Mouse (Mus musculus) forebrain, postnatal 0 days (tissue): Measurements from ENCODE around the gene Uevld. TPM values are rescaled to one million over a fixed set of nuclear protein-coding genes. Genes with fewer than 3 reads are reported as not detected.
"Not testable (repeated sequence)": the region's sequence is repeated elsewhere in the genome, so short reads cannot be mapped to it uniquely, and the experiment has no call there.

Source experiments
- ATAC-seq: fragments of 200-750 bp; cut with Nextera tagmentation; 2 replicates; pipeline ENCODE4 v1.8.0; 2017; ENCODE audit warnings: mild to moderate bottlenecking, moderate library complexity
- DNase-seq: peaks from one replicate; pipeline ENCODE4 v3.0.0-alpha.2; 2015
- H3K27ac ChIP-seq: fragments of 300-500 bp; sonication (generic); 2 replicates; pipeline ENCODE4 v1.5.1; 2014; ENCODE audit warnings: low read depth, mild to moderate bottlenecking, antibody characterized with exemption, low read length, moderate library complexity, mixed read lengths
- H3K27me3 ChIP-seq: fragments of 300-500 bp; sonication (generic); 2 replicates; pipeline ENCODE4 v1.6.1; 2014; ENCODE audit warnings: mild to moderate bottlenecking, low read length, mixed read lengths; ENCODE audit not compliant: insufficient read depth
- H3K36me3 ChIP-seq: fragments of 300-500 bp; sonication (generic); 2 replicates; pipeline ENCODE4 v1.6.1; 2014; ENCODE audit warnings: mild to moderate bottlenecking, moderate library complexity; ENCODE audit not compliant: insufficient read depth
- H3K4me1 ChIP-seq: fragments of 300-500 bp; sonication (generic); 2 replicates; pipeline ENCODE4 v1.6.1; 2014; ENCODE audit warnings: antibody characterized with exemption; ENCODE audit not compliant: insufficient read depth
- H3K4me2 ChIP-seq: fragments of 300-500 bp; sonication (generic); 2 replicates; pipeline ENCODE4 v1.6.1; 2014; ENCODE audit warnings: low read depth, mild to moderate bottlenecking, moderate library complexity
- H3K4me3 ChIP-seq: fragments of 300-500 bp; sonication (generic); 2 replicates; pipeline ENCODE4 v1.5.1; 2014; ENCODE audit warnings: low read depth, low read length, mixed read lengths
- H3K9ac ChIP-seq: fragments of 300-500 bp; sonication (generic); 2 replicates; pipeline ENCODE4 v1.6.1; 2014; ENCODE audit warnings: mild to moderate bottlenecking
- H3K9me3 ChIP-seq: fragments of 300-500 bp; sonication (generic); 2 replicates; pipeline ENCODE4 v1.6.1; 2016; ENCODE audit warnings: low read length
- CTCF ChIP-seq: sonication (generic); IDR thresholded peaks from 2 replicates; pipeline ENCODE4 v1.5.1; 2016; ENCODE audit warnings: antibody characterized with exemption, control low read depth, low read depth
- WGBS: fragments of 180-500 bp; shearing (Covaris S2); extraction: QIAGEN DNeasy Blood & Tissue Kit; methylation state at CpG from one replicate; pipeline ENCODE4 v1.1.7; 2014; 5-methylcytosine and 5-hydroxymethylcytosine counted together
- polyA plus RNA-seq: library from polyadenylated mRNA; unstranded; fragments of >200 nt; fragmentation: Nextera tagmentation; extraction: Ambion mirVana; gene quantifications from 2 replicates; pipeline ENCODE4 v1.2.1, GENCODE M21; 2015
- total RNA-seq: library from RNA; depleted of rRNA; stranded (reverse); fragments of >200 nt; gene quantifications from 2 replicates; pipeline ENCODE4 v1.2.3, GENCODE M21; 2014

The Uevld gene
- total and polyA plus RNA-seq, 2 experiments from 2014 or later, result 4.6 to 9.2 TPM

DNA sequence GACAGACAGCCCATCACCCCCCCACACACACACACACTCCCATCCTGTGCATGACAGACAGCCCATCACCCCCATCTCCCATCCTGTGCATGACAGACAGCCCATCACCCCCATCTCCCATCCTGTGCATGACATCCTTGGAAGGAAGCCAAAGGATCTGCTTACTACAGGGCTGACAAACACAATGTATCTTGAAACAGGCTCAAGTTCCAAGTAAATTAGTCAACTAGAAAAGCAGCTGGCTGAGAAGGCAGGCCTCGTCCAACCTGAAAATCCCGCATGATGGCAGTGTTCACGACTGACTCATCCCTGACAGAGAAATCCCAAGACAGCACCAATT is 42.3 kb upstream of the Uevld start:
- no peaks in the 10 kb centered on the region for H3K27me3 ChIP-seq
- H3K4me1 ChIP-seq, result peaks cover 8% of the 10 kb centered on the region; the same call in 1 of the 2 replicates
- H3K4me3 ChIP-seq, result no peak overlapping the region
- ATAC-seq (peak; percentile 98), DNase-seq (peak; percentile 47)
- no peak for TF ChIP-seq CTCF
- no peak overlapping the region for H3K9ac ChIP-seq
- H3K4me2 ChIP-seq, result no peak overlapping the region
- no peaks in the 10 kb centered on the region for H3K9me3 ChIP-seq
- WGBS, result 18% methylated on average over 3 of the region's 3 CpGs
- H3K36me3 ChIP-seq, result peaks cover 36% of the 10 kb centered on the region
- H3K27ac ChIP-seq, result peak overlapping the region; percentile 24; the same call in 1 of the 2 replicates

DNA sequence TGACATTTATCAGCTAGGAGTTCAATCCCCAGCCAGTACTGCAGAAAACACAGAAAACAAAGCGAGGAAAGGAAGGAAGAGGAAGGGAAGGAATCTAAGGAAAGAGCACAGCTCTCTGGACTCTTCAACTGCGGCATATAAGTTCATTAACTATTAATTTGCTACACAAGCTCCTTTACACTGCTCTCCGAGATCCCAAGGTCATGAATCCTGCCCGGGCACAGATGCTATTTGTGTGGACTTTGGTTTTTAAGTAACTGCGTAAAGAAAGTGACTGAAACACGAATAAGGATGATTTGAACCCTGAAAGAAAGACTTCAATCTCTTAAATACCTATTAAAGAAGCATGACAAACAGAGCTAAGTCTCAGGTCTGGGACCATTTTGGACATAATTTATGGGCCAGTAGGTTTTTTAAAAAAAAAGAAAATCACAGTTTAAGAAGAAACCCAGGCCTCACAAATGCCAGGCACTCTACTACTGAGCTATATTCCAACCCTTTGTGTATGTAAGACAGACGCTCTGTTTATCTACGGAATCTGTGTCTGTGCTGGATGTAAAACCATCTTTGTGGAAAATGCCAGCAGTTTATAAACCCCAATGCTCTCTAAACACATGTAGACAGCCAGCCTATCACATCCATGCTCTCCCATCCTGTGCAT is 41.8 kb upstream of the Uevld start:
- peaks cover 8% of the 10 kb centered on the region; the same call in 1 of the 2 replicates for H3K4me1 ChIP-seq
- no peak overlapping the region for H3K4me2 ChIP-seq
- WGBS, result 75% methylated on average over 8 of the region's 8 CpGs
- TF ChIP-seq CTCF, result no peak
- no peak overlapping the region for H3K9ac ChIP-seq
- H3K27me3 ChIP-seq, result no peaks in the 10 kb centered on the region
- H3K9me3 ChIP-seq, result no peaks in the 10 kb centered on the region
- no peak overlapping the region for H3K4me3 ChIP-seq
- DNase-seq (no peak), ATAC-seq (no peak)
- H3K36me3 ChIP-seq, result peaks cover 41% of the 10 kb centered on the region
- H3K27ac ChIP-seq, result peak overlapping the region; percentile 24; the same call in 1 of the 2 replicates

DNA sequence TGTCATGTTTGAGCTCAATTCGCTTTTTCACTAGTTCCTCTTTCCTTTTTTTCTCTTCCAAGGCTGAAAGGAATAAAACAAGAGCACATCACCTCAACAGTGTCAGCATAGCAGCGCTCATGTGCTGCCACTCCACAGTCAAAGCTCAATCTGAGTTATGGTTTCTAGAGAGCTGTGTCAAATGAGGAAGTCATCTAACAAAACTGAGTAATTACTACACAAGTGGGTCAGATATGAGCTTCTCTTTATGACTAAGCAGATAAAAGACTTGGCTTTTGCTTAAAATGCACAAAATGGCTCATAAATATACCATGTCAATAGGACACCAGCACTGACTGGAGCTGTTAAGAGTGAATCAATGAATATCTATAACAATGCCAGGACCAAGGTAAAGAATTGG is 40.6 kb upstream of the Uevld start:
- ATAC-seq (no peak), DNase-seq (no peak)
- no peak overlapping the region for H3K9ac ChIP-seq
- no peak overlapping the region for H3K4me2 ChIP-seq
- H3K27ac ChIP-seq, result no peak overlapping the region
- no peaks in the 10 kb centered on the region for H3K27me3 ChIP-seq
- WGBS, result 95% methylated on average over 2 of the region's 2 CpGs
- peaks cover 8% of the 10 kb centered on the region; the same call in 1 of the 2 replicates for H3K4me1 ChIP-seq
- H3K36me3 ChIP-seq, result peaks cover 53% of the 10 kb centered on the region
- H3K4me3 ChIP-seq, result no peak overlapping the region
- TF ChIP-seq CTCF, result no peak
- H3K9me3 ChIP-seq, result no peaks in the 10 kb centered on the region

DNA sequence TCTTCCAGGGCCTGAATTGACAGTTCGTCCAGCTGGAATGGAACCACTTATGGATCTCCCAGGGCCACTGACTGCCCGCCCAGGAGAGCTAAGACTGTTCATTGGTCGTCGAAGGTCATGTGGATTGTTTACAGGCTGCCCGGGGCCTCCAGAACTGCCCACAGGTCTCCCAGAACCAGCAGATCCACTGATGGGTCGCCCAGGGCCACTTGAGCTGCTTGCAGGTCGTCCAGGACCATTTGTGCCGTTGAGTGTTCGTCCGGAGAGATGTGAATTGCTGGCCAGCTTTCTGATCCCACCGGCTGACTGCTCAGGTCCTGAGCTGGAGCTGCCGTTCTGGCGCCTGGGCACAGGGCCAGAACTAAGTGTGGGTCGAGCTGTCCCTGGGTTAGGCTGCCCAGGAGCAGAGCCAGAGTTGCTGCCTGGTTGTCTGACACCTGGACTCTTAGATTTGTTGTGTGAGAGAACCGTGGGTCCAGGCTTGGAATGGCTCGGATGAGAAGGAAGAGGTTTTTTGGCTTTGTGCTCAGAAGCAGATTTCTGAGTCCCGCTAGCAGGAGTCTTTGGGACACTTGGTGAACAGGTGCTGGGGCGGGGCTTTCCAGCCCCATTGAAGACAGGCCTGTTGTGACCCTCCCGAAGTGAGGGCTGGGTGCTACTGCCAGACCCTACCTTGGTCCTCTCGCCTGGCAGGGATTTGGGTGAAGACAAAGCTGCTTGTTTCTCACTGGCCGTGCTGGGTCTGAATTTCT is 39.5 kb upstream of the Uevld start:
- WGBS, result 66% methylated on average over 21 of the region's 21 CpGs
- no peak overlapping the region for H3K4me3 ChIP-seq
- H3K9me3 ChIP-seq, result no peaks in the 10 kb centered on the region
- ATAC-seq, result no peak
- H3K27ac ChIP-seq, result no peak overlapping the region
- no peak for TF ChIP-seq CTCF
- no peak overlapping the region for H3K4me2 ChIP-seq
- H3K4me1 ChIP-seq, result peaks cover 8% of the 10 kb centered on the region; the same call in 1 of the 2 replicates
- no peak overlapping the region for H3K9ac ChIP-seq
- no peak for DNase-seq
- peaks cover 64% of the 10 kb centered on the region for H3K36me3 ChIP-seq
- H3K27me3 ChIP-seq, result no peaks in the 10 kb centered on the region

DNA sequence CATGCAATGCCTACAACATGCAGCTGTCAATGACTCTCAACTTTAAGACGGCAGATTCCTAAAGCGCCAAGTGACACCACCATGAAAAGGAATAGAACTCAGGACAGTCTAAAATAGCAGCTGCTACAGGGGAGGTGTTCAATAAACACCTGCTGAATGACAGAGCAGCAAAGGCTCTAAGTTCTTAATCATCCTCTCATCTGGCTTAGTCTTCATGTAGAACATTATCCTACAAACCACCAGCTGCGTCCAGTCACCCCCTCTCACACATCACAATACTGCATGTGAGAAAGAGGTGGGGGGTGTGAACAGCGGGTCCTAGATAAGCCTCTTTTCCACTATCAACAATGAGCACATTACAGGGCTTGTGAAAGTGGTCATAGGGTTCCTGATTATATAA is 38.7 kb upstream of the Uevld start:
- no peak for TF ChIP-seq CTCF
- Histone ChIP-seq H3K4me2 (no peak overlapping the region), H3K4me3 (no peak overlapping the region), H3K27ac (no peak overlapping the region), H3K4me1 (peaks cover 4% of the 10 kb centered on the region; the same call in 1 of the 2 replicates), H3K9ac (no peak overlapping the region), H3K27me3 (no peaks in the 10 kb centered on the region), H3K36me3 (peaks cover 69% of the 10 kb centered on the region), H3K9me3 (no peaks in the 10 kb centered on the region)
- 85% methylated on average over 4 of the region's 4 CpGs for WGBS
- DNase-seq (no peak), ATAC-seq (no peak)

DNA sequence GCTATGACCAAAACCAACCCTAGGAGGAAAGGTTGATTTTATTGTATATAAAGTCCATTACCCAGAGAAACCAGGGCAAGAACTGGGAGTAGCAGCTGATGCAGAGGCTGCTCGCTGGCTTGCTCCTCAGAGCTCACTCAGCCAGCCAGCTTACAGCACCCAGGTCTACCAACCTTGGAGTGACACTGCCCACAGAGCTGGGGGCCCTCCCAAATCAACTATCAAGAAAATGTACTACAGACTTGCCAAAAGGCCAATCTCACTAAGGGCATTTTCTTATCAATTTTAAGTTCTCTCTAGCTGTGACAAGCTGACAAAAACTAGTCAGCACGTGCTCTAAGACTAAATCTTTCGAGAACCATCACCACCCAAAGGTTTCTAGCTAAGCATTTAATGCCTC is 37.2 kb upstream of the Uevld start:
- ATAC-seq (no peak), DNase-seq (no peak)
- TF ChIP-seq CTCF, result no peak
- Histone ChIP-seq H3K27ac (no peak overlapping the region), H3K36me3 (peaks cover 72% of the 10 kb centered on the region), H3K4me2 (no peak overlapping the region), H3K27me3 (no peaks in the 10 kb centered on the region), H3K9ac (no peak overlapping the region), H3K4me3 (no peak overlapping the region), H3K4me1 (peaks cover under 1% of the 10 kb centered on the region; the same call in 1 of the 2 replicates), H3K9me3 (no peaks in the 10 kb centered on the region)
- 93% methylated on average over 3 of the region's 3 CpGs for WGBS

DNA sequence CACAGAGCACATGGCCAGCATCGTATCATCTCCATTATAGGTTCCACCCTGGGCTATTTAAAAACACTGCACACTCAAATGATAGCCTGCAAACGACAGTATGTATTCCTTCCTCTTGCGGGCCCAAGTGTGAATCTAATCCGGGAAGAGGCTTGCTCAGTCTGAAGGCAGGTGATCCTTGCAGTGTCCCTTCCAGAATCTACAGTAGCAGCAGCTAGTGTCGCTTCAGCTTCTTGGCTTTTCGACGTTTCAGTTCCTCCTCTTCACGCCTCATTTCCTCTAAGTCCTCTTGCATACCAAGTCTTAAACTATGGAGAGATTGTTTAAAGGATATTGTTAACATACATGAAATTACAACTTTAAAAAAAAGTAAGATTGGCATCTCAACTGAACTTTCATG is 34.8 kb upstream of the Uevld start:
- Histone ChIP-seq H3K27ac (no peak overlapping the region), H3K4me2 (no peak overlapping the region), H3K9me3 (no peaks in the 10 kb centered on the region), H3K36me3 (peaks cover 60% of the 10 kb centered on the region), H3K27me3 (no peaks in the 10 kb centered on the region), H3K4me1 (no peaks in the 10 kb centered on the region), H3K4me3 (no peak overlapping the region), H3K9ac (no peak overlapping the region)
- ATAC-seq (no peak), DNase-seq (no peak)
- TF ChIP-seq CTCF, result no peak
- WGBS, result 89% methylated on average over 8 of the region's 8 CpGs

DNA sequence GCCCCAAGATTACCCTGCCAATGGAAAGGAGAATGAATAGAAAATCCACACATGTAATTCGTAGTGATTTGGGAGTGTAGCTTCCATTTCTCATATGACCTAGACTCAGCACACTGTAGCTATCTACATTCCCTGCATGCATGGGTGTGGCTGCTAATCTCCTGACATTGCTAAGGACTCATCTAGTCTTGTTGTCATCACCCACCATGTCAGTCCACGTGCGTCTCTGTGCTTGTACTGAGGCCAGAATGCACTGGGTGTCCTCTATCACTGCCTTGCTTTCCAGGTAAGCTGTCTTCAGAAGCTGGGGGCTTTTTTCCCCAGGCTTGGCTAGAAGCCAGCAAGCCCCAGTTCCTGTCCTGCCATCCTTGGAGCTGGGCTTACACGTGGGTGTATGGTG is 31.1 kb upstream of the Uevld start:
- H3K4me1 ChIP-seq, H3K27ac ChIP-seq, ATAC-seq, DNase-seq, H3K27me3 ChIP-seq, H3K4me3 ChIP-seq, H3K4me2 ChIP-seq, H3K9me3 ChIP-seq, H3K9ac ChIP-seq: not testable (repeated sequence)
- 79% methylated on average over 4 of the region's 4 CpGs for WGBS
- peaks cover 23% of the 10 kb centered on the region for H3K36me3 ChIP-seq
